Mouse (Mus musculus) c-Kit-positive CD71-positive TER-119-positive erythroid progenitor cells, embryonic 14.5 days (primary cell): ENCODE measurements around the gene Itch.
"Not testable (repeated sequence)": the region's sequence is repeated elsewhere in the genome, so short reads cannot be mapped to it uniquely, and the experiment has no call there.

Source experiments
- DNase-seq: peaks from one replicate; pipeline ENCODE4 v3.0.0-alpha.2; 2013; ENCODE audit warnings: low spot score

The Itch gene

DNA sequence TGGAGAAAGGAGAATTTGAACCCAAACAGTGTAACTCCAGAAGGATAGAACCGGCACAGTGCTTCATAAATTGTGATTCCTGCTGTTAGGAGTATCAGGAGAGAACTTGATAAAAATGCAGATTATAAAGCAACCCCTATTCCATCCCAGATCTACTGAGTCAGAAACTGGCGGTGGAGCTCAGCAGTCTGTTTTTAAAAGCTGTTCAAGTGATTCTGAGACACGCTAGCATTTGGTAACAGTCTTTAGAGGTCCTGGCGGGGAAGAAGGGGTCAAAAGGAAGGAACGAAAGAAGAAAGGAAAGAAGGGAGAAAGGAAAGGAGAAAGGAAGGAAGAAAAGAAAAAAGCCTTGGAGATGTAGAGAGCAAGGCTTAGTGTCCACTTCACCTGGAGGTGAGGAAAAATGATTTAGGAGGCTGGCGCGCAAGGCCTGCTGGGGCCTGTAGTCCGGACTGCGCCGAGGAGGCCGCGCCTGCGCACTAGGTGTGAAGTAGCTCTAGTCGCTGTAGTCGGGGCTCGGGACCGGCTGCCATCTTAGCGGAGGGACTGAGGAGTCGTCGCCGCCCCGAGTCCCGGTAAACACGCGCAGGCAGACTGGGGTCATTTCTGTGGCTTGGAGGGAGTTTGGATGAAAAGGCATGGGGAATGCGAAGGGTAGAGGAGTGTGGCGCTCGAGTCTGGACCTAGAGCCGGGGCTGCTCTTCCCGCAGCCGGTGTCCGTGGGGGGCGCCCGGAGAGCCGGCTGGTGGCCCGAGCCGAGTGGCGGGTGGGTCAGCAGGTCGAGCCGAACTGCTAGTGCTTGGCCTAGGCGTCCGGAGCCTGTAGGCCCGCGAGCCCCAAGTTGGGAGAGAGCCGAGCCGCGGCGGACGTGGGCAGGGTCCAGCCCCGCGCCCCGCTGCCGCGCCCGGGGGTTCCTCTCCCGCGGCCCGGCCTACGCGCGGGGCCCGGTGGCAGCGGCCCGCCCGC lies at the start of gene Itch:
Gene Itch, plus strand, starts transcription at position 499 of the 966 bp plus-strand sequence.
- peak; percentile 90 for DNase-seq

DNA sequence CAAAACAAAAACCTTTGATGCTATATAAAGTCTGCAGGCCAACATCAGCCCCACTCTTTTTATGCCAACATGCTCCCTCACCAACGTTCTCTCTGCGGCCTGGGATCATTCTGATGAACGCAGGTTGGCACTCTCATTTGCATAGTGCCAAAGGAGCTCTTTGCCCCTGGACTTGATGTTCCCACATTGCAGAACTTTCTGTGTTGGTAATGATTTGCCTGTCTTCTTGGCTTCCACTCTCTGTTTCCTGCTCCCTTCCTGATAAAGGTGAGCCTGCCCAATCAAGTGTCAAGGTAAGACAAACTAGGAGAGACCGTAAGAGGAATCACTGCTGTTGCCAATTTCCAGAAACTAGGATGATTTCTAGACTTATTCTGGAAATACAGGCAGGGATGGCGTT lies 48.8 kb upstream of the Itch start:
- no peak for DNase-seq

DNA sequence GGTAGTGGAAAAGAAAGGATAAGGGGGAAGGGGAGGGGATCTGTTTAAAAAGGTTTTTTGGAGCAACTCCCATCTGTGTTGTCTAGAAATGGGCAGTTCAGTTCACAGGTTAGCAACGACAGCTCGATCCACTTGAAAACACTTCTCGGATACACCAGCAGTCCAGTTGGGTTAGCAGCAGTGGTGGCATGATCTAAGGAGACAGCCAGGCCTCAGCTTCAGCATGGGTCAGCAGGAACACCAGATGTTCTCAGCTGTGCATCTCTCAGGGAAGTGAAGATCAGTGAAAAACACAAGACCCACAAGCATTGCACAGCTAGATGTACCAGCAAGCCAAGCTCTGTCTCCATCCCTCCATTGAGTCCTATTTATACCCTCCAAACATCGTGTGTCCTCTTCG lies 47.0 kb upstream of the Itch start:
- no peak for DNase-seq

DNA sequence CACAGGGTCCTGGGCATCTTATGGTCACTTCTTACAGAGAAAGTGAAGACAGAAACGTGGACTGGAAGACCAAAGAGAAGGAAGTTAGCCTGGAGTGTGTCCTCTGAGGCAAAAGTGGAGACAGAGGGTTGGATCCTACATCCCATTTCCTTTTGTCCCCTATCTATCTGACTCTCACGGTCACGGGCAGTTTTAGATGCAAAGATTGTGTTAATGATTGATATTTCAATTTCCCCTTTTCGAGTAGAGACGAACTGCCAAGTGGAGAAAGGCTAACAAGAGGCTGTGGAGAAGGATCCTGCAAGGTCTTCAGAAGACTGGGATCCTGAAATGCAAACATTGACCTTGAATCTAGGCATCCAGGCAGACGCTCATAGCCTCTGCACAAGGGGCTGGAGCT lies 45.0 kb upstream of the Itch start:
- DNase-seq: no peak

DNA sequence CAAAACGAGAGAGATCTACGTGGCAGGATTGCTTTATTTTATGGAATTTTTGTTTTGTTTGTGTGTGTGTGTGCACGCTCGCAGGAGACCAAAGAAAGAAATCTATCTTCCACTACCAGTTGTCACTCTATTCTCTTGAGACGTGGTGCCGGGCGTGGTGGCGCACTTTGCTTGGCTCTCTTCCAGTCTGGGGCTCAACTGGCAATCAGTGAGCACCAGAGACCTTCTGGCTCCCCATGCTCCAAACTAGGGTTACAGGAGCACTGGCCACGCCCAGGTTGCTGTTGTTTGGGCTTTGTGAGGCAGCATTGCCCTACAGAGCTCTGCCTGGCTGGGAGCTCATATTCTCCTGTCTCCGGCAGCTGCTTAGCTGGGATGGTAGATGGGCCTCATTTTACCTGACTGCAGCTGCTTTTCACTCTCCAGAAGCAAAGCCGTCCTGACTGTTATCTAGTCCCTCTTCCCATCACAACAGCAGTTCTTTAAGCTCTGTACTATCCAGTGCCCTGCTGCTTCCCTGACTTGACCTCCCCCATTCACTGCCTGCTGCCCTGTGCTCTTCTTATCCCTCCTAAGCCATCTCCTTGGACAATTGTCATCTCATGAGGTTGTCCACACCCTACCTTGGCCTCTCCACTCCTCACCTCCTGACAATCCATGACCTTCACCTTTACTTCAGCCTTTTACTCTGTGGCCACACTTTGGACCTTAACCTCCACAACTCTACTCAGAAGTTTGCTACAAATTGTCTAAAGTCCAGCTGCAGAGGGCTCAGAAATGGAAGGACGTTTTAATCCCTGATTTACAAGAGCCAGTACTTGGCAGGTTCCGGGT lies 42.2 kb upstream of the Itch start:
- DNase-seq: peak; percentile 74

DNA sequence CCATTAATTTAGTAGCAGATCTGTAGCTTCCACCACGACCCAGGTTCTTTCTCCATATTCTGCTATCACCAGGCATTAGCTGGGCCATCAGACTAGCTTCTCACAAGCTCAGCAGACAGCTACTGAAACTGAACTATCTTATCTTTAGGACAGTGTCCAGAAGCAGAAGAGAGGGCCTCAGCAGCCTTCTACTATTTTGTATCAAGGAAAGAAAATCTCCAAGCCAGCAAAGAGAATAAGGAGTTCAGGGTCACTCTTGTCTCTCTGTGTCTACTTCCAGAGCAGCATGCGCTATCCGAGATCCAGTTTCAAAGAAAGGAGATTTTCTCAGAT lies 41.6 kb upstream of the Itch start:
- DNase-seq: peak; percentile 28

DNA sequence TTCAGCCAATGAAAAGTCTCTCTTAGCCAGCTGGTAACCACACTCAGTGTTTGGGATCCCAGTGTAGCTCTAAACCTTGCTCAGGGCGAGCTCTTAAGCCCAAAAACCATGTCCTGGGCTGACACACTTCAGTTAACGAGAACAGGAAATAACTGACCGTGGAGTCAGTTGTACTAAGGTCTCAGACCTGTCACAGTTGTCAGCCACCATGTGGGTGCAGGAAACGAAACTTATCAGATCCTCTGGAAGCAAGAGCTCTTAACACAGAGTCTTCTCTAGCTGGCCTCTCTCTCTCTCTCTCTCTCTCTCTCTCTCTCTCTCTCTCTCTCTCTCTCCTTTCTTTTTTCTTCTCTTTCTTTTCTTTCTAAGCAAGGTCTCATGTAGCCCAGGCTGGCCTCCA lies 39.9 kb upstream of the Itch start:
- no peak for DNase-seq

DNA sequence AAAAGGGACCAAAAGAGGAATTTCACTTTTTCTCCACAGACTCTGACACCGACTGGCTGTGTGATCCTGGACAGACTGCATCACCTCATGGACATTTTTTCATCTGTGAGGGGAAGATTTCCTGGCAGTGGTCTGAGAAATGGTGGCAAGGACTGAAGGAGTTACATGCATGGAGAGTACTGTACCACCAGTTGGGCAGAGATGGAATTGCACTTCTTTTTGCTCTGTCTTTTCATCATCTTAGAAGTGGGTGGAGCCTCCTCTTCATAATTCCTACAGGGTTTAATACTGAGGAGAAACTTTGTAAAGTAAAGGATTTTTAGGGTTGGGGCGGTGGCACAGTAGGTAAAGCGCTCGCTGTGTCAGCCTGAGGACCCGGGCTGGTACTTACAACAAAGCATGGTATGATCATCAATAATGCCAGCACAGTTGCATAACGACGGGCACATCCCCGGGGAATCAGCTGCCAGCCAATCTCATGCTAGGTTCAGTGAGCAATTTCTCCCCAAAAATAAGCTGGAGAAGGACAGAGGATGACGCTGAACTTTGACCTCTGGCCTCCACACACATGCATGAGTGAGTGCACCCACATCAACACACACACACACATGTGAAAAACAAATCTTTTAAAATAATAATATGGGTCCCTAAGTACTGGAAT lies 34.5 kb upstream of the Itch start:
- no peak for DNase-seq

DNA sequence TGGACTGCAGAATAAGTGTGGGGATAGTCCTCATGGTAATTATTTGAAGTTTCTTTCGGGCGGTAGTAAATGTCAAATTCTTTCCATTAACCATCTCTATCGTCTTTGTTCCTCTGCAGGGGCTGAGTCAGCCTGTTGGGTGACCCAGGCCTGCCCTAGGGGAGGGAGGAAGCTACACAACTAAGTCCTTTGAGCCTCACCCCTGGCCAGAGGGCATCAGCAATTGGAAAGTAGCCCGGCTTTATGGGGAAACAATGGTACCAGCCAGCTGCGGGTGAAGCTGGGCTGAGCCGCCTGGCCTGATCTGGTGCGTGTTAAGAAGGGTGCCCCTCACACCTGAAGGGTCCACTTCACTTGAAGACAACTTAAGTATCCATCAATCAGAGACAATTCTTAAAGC lies 33.9 kb upstream of the Itch start:
- DNase-seq: no peak

DNA sequence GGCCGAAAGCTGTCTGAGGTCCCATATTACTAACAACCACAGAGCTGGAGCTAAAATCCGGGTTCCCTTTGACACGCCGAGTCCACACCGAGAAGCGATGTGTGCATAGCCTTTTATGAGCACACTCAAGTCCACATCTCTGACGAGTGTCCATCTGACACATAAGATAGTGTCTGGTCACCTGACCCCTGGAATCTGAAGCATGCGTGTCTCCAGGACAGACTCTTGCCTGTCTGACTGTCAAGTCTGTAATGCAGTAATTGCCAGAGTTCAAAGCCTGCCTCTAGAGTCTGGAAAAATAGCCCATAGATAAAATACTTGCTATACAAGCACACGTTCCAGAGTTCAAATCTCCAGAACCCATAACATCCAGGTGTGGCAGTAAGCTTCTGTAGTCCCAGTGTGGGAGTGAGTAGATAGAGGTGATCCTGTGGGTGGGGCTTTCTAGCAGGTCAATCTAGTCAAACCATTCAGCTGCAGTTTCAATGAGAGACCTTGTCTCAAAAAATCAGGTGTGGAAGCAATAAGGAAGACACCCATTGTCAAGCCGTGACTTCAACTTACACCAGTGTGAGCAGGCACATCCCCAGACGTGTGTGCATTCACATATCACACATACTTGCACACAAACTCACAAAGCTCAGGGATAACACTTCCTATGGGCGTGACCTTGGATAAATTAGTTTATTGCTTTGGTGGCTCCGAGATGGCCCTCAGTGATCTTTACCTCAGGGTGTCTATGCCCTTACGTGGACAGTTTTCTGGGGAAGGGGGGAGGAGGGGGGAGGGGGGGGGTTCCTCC lies 33.1 kb upstream of the Itch start:
- no peak for DNase-seq

DNA sequence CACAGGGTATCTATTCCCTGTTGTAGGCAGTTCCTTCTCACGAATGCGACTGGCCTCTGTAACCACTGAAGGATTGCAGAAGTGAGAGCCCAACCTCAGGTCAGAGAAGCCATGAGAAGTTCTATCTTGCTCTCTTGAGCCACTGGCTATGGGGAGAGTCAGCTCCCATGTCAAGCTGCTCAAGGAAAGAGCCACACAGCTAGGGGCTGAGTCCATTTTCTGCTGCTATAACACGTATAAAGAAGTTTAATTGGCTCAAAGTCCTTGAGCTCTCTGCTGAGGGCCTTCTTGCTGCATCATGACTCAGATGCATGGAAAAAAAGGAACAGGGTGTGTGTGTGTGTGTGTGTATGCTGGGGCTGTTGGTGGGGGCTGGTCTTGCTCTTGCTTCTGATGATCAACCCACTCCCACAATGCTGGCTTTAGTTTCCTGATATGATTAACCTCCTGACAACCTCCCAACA lies 32.5 kb upstream of the Itch start:
- DNase-seq: no peak

DNA sequence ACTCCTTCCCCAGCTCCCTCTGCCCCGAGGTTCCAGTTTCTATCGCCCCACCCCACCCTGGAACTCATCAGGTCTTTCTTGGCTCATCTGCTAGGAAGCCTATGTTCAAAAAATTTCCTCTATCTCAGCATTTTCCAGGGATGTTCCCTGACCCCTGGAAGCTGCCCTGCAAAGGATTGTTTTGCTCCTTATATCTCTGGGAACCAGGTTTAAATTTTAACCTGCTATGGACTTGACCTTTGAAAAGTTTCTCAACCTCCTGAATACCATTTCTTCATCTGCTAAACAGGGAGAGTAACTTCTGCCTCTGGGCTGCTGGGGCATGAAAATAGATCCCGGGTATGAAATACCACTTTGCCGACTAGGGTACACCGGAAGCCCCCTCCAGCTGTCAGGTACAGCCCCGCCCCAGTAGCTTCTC lies 31.5 kb upstream of the Itch start:
- no peak for DNase-seq

DNA sequence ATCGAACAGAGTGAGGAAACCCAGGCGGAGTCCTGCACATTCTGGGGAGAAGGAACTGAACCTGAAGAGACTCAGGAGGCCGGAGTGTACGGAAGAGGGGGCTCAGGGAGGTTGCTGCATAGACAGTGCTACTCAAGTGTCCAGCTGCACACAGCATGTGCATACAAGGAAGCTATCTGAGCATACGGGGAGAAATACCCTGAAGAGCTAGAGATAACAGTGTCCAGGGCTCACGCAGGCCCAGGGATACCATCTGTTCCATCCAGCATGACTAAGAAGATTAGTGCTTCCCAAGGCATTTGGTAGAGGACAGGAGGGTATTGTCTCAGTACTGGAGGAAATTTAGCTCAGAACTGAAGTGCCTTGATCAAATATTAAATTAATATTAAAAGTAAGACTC lies 29.7 kb upstream of the Itch start:
- no peak for DNase-seq

DNA sequence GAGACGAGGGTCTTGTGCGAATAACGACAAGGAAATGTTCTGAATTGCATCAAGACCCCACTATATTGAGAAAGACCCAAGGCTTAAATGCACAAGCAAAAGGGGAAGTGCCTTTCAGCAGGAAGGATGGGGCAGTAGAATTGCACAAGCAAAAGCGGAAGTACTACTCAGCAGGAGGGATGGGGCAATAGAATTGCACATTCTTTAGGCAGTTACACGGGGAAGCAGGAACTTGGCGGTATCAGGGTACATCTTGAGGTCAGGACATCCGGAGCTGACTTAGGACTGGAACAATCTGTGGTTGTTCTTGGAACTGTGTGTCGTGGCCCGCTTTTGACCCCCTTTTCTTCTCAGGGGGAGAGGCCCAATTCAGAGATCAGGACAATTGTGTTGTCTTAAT lies 26.0 kb upstream of the Itch start:
- not testable (repeated sequence) for DNase-seq

DNA sequence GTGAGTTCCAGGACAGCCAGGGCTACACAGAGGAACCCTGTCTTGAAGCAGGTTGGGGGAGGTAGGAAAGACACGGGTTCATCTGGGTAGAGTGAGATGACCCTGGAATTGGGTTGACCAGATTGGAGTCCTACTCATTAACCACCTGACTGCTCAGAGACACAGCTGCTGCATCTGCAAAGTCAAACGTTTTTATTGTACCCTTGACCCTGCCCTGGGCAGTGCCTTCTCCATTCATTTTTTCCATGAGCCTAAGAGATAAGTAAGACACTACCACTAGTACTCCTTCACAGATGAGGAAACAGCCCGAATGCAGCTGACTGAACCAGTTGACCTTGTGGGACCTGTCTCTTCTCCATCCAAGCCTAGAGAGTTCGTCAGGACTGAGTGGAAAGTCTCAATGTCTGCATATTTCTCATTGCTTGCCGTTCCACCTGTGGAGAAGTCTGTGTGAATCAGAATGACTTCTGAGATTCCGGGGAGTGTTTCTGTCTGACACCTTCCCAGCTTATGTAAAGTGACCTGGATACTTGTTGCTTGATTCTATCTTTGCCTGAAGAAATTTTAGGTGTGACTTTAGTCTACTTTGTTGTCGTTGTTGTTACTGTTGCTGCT lies 18.0 kb upstream of the Itch start:
- DNase-seq: no peak

DNA sequence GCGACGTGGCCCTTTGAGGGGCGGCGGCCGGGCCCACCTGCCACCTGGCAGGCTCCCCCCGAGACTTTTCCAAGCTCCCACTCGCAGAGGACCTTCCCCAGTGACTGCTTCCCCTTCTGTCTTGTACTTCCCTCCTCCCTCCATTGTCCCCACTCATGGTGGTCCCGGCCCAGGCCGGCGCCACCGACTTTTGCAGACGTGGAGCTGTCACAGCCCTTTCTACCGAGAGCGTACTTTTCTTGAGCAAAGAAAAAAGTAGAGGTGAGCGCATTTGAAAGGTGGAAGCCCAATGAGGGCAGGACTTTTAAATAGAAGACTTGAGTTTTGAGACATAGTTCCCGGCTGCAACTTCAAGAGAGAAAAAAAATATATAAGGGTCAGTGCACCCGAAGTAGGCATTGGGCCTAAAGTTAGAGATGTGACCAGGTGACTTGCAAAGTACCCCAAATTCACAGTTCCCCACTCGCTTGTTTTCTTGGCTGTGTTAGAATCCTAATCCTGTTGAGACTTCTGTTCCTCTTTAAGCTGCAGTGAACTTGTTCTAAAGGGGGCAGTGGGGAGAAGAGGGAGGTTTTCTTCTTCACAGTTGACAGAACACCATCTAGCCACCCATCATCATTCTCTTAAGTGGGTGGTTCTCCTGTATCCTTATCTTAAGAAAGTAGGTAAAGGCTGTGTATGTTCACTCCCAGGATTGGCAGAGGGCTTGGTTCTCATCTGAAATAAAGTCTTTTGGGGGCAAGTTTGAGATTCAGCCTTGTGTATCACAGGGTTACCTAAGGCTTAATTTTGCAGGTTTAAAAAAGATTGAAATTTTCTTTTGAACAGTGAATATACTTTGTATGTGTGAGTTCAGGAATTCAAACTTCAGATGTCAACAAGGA lies 910 bp downstream of the Itch start:
- peak; percentile 29 for DNase-seq

DNA sequence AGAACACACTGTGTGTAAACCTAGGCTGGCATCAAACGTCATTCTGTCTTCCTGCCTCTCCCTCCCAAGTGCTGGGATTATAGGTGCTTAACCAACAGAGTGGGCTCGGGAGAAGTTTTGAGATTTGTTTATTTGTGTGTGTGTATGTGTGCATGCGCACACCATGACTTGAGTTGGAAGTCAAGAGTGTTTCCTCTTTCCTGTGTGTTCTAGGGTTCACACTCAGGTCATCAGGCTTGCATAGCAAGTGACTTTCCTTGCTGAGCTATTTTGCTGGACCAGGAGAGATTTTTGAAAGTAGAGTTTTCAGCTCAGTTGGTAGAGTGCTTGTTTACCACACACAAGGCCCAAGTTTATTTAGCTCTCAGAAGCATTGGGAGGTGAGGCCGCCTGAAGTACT lies 1.8 kb downstream of the Itch start:
- no peak for DNase-seq

DNA sequence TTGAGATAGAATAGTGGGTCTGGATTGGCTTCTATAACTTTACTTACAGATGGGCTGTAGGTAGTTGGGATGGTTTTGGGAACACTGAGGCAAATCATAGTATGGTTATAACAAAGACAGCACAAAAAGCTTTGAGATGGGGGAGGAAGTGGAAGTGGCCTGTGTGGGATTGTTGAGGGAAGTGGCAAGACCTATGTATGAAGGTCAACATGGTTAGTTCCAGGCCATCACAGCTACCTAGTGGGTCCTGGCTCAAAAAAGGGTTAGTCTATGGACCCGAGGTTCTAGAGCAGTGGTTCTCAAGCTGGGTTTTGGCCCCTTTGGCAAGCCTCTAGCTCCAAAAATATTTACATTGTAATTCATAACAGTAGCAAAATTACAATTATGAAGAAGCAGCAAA lies 2.2 kb downstream of the Itch start:
- DNase-seq: no peak

DNA sequence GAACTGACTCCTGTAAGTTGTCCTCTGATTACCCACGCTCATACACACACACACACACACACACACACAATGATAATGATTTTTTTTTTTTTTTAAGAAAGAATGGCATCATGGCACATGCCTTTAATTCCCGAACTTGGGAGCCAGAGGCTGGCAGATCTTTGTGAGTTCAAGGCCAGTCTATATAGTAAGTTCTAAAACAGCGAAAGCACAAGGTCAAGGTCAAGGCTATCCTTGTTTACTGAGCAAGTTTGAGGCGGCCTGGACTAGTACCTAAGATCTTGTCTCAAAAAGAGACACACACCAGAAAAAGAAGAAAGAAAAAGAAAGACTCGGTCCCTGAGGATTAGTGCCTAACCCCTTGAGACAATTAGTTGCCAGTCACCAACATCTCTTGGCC lies 7.7 kb downstream of the Itch start:
- DNase-seq: no peak

DNA sequence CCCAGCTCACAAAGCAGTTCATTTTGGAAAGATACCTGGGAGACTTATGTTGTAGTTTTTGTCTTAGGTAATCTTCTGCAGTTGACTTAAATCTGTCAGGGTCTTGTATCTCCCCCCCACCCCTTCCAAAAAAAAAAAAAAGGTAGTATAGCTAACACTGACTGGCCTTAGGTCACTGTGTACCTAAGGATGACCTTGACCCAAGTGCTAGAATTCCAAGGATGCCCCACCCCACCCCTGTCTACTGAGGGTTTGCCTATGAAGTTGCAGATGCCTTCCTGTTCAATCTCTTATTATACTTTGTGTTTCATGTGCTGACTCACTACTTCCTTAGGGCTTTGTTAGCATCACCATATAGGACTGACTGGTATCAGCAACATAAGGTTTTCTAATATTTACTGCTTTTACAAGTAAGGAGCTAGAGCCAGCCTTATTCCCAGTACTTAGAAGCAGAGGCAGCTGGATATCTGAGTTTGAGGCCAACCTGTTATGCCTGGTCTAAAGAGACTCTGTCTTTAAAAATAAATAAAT lies 8.8 kb downstream of the Itch start:
- no peak for DNase-seq
